Mouse (Mus musculus) adrenal gland (tissue): ENCODE results near the gene Olfr1216.
"Not testable (repeated sequence)": the region's sequence is repeated elsewhere in the genome, so short reads cannot be mapped to it uniquely, and the experiment has no call there.

Source experiments
- intact Hi-C: fragments of 180-260 bp; cut with DNase I; formaldehyde crosslinking; loops from one replicate; pipeline ENCODE4 v1.15.1; 2025
- long read RNA-seq, 2 experiments: library from polyadenylated mRNA; unstranded; transcript quantifications; one replicate each; pipeline ENCODE4 v2.0.0; 2020; ENCODE audit warnings: borderline replicate concordance in 1 of 2; ENCODE audit not compliant: insufficient replicate concordance in 1 of 2

Gene Olfr1216
- long read RNA-seq, experiment 1 = 0 reads
- long read RNA-seq, experiment 2 = 0 reads

DNA sequence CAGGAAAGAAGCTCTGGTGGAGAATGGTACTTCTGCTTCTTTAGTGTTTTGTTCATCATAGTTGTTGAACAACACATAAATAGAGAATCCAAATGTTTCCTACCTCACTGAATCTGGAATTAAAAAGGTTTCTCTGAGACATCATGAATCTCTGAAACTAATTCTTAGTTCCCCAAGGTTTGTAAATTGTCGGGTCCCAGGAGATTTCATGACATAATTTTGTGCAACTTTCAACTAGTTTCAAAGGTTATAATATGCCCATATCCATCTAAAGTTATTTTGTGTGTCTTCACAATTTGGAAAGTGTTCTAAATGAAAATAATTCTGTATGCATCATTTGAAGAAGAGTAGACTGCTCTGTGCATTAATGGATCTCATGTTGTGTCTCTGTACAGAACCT lies at the start of gene Olfr1216:
Gene Olfr1216, minus strand, starts transcription at position 101 of the 400 bp plus-strand sequence.
- intact Hi-C loops = no loop called here

DNA sequence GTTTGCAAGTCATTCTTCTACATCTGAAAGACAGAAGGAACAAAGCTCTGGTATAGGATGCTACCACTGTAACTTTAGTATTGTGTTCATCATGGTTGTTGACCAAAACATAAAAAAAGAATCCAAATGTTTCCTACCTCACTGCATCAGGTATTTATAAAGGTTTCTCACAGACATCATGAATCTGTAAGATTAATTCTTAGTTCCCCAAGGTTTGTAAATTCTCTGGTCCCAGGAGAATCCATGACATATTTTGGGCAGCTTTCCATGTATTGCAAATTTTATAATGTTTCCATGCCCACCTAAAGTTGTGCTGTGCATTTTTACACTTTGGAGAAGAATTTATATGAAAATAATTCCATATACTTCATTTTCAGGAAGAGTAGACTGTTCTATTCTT lies 42.9 kb upstream of the Olfr1216 start, which contains the start of gene Olfr1218:
Gene Olfr1218, minus strand, starts transcription at position 101 of the 400 bp plus-strand sequence.
- intact Hi-C loops = no loop called here

DNA sequence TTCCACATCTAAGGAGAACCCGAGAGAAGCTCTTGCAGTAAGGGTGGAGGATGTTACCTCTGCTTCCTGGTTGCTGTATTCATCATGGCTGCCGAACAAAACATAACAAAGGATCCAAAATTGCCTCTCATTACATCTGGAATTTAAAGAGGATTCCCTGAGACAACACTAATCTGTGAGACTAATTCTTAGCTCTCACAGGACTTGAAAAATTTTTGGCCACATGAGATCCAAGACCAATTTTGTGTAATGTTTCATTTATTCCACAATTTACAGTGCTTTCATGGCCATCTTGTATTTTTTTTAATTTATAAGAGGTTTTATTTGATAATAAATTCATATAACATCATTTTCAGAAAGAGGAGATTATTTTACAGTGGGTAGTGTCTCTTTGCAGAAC lies 13.8 kb upstream of the Olfr1216 start, which contains the start of gene Olfr1217:
Gene Olfr1217, minus strand, starts transcription at position 101 of the 400 bp plus-strand sequence.
- intact Hi-C loops = no loop called here

DNA sequence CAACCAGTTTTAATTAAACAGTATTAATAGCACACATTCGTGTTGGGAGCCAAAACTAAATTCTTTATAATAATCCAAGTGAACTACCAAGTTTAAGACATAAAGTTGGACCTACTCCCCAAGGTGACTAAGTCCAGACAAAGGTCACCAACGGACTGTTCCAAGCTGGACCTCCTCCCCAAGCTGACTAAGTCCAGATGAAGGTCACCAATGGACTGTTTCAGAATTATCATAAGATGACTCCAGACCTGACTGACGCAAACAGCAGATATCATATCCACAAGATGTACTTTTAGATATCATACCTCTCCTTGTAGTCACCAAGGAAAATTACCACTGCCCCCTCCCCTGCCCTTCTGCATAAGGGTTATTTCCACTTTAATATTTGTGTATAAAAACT lies 3.3 kb upstream of the Olfr1216 start:
- intact Hi-C loops = not testable (repeated sequence)

DNA sequence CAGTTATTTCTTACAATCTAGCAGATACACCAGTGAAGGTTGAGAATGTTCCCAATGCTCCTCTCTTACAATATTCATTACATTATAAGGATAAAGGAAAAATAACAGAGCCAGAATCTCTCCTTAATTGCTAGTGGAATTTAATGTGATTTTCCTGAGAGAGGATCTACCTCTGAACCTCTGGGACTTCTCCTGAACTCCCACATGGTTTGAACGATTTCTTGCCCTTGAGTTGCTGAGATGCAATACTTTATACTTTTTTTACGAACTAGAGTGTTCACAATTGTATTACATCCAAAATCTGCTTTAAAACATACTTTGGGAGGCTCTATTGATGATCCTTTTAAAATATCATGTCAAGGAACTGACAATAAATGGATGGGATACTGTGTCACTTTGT lies 11.3 kb downstream of the Olfr1216 start, which contains the start of gene Olfr1215:
Gene Olfr1215, minus strand, starts transcription at position 101 of the 400 bp plus-strand sequence.
- intact Hi-C loops = no loop called here

DNA sequence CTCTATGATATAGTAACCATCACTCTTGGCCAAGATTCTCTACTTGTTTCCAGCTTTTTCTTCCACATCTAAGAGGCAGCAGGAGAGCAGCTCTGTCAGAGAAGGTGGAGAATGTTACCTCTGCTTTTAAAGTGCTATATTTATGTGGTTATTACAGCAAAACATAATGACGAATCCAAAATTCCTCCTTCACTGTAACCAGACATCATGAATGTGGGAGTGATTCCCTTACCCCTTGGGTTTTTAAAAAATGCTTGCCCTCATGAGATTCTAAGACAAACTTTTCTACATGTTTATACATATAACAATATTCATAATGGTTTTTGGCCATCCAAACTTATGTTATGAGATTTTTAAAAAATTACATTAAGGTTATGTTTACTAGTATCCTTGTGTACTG lies 25.6 kb downstream of the Olfr1216 start, which contains the start of gene Olfr1214:
Gene Olfr1214, minus strand, starts transcription at position 101 of the 400 bp plus-strand sequence.
- intact Hi-C loops = no loop called here

DNA sequence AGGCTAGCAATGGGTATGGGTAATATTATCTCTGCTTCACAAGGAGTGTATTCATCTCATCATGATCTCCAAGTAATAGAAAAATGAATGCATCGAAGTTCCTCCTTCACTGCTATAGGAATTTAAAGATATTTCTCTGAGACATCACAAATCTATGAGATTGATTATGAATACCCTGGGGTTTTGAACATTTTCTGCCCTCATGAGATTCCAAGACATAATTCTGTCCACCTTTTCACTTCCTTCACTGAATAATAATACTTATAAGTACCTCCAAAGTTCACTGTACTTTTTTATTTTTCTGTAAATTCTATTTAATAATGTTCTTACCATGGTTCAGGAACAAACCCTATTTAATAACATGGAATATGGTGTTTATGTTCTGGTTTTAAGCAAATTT lies 38.0 kb downstream of the Olfr1216 start, which contains the start of gene Gm13762:
Gene Gm13762, minus strand, starts transcription at position 101 of the 400 bp plus-strand sequence.
- intact Hi-C loops = no loop called here
